Mouse (Mus musculus): ENCODE measurements around the gene Vmn1r230.

Vmn1r230 gene

DNA sequence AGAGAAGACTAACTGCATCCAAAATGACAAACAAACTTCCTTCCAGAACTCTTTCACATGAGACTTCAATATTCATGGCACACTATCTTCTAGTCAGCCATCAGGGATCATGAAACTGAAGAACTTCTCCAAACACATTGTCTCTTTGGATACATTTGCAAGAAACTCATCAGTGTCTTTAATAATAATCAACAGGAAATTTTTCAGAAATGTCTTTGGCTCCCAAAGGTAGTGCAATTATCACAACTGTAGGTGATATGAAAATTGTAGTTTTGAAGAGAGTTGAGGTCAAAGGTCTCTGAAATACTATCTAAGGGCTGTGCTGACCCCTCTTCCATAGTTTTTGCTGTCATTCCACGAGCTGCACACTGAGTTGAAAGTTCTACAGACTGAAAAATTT is at the start of gene Vmn1r230:
Vmn1r230 (plus strand) TSS at position 301 of the 400 bp plus-strand sequence.
- no peak for DNase-seq (ENCODE audit: low read depth, low spot score)

DNA sequence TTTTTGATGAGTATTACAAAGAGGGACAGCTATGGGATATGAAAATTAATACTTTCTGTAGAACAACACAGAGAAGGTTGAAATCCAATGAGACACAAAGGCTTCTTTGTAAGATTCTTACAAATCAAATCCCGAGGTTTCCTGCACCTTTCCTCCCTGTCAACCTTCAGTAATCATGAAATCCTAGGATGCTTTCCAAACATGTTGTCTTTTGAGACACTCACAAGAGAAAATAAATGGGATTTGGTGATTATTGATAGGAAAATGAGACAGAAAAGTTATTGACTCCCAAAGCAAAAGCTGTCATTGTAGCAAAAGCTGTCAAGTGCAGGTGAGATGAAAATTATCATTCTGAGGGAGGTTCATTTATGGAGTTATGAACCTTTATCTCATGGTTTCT is 29.0 kb upstream of the Vmn1r230 start, which contains the start of gene Vmn1r229:
Vmn1r229 (plus strand) TSS at position 301 of the 400 bp plus-strand sequence.
- DNase-seq (ENCODE audit: low read depth, low spot score): no peak
